Mouse (Mus musculus) kidney, embryonic 16.5 days (tissue): ENCODE measurements around the gene Itpk1. TPM values are rescaled to one million over a fixed set of nuclear protein-coding genes. Genes with fewer than 3 reads are reported as not detected.
A peak's percentile ranks its signal among the peaks of the same experiment; 100 is the strongest.

Source experiments
- ATAC-seq: fragments of 200-750 bp; cut with Nextera tagmentation; 2 replicates; pipeline ENCODE4 v1.8.0; 2017; ENCODE audit warnings: moderate TSS enrichment; ENCODE audit not compliant: low FRiP score, low TSS enrichment
- H3K27ac ChIP-seq: fragments of 300-500 bp; sonication (generic); 2 replicates; pipeline ENCODE4 v1.5.1; 2014; ENCODE audit warnings: low read length
- H3K27me3 ChIP-seq: fragments of 300-500 bp; sonication (generic); 2 replicates; pipeline ENCODE4 v1.6.1; 2014; ENCODE audit warnings: low read length, control low read depth, mixed read lengths; ENCODE audit not compliant: insufficient read depth
- H3K36me3 ChIP-seq: fragments of 300-500 bp; sonication (generic); 2 replicates; pipeline ENCODE4 v1.6.1; 2014; ENCODE audit warnings: low read length, control low read depth, mixed read lengths; ENCODE audit not compliant: insufficient read depth
- H3K4me1 ChIP-seq: fragments of 300-500 bp; sonication (generic); 2 replicates; pipeline ENCODE4 v1.6.1; 2014; ENCODE audit warnings: low read length, control low read depth, mixed read lengths; ENCODE audit not compliant: insufficient read depth
- H3K4me2 ChIP-seq: fragments of 300-500 bp; sonication (generic); replicated peaks from 2 replicates; pipeline ENCODE4 v1.6.1; 2014; ENCODE audit warnings: low read depth, low read length
- H3K4me3 ChIP-seq: fragments of 300-500 bp; sonication (generic); 2 replicates; pipeline ENCODE4 v1.5.1; 2014; ENCODE audit warnings: mild to moderate bottlenecking, low read length
- H3K9ac ChIP-seq: fragments of 300-500 bp; sonication (generic); replicated peaks from 2 replicates; pipeline ENCODE4 v1.6.1; 2014; ENCODE audit warnings: low read length
- H3K9me3 ChIP-seq: fragments of 300-500 bp; sonication (generic); 2 replicates; pipeline ENCODE4 v1.6.1; 2016; ENCODE audit warnings: low read length, control low read depth
- WGBS: fragments of 180-500 bp; shearing (Covaris S2); extraction: QIAGEN DNeasy Blood & Tissue Kit; methylation state at CpG from one replicate; pipeline ENCODE4 v1.1.7; 2014; 5-methylcytosine and 5-hydroxymethylcytosine counted together
- polyA plus RNA-seq: library from polyadenylated mRNA; unstranded; fragments of >200 nt; fragmentation: Nextera tagmentation; extraction: Ambion mirVana; gene quantifications from 2 replicates; pipeline ENCODE4 v1.2.1, GENCODE M21; 2015

Itpk1 gene
- polyA plus RNA-seq, 1 experiment from 2014 or later, result 23.9 TPM

DNA sequence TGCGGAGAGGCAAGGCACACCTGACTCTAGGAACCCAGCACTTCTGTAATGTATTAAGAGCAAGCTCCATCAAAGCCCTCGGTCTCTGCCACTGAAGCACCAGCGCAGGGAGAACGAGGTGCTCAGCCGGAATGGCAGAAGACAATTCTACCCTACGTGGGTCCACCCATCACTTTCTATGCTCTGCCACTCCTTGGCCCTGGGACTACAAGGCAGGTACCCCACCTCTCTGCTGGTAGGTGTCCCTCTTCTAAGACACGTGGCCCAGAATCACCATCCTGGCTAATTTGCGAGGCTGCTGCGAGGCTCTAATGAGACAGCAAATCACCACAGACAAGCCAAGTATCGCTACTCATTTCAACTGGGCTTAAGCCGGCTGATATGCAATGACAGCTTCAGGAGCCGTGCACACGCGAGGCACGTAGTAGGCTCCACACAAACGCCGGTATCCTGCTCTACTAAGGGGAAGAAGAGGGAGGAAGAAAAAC, 765 bp downstream of the Itpk1 start:
- WGBS, result 8% methylated on average over 17 of the region's 17 CpGs
- no peak for ATAC-seq
- Histone ChIP-seq H3K4me2 (peak overlapping the region; percentile 95), H3K36me3 (no peaks in the 10 kb centered on the region), H3K27ac (peak overlapping the region; percentile 13; the same call in 1 of the 2 replicates), H3K9me3 (no peaks in the 10 kb centered on the region), H3K27me3 (no peaks in the 10 kb centered on the region), H3K4me1 (peaks cover 54% of the 10 kb centered on the region), H3K4me3 (peak overlapping the region; percentile 79), H3K9ac (peak overlapping the region; percentile 91)

GRCm38 (mm10) chr12:102703441-102703840, 1.3 kb downstream of the Itpk1 start:
- WGBS, result 54% methylated on average over 6 of the region's 6 CpGs
- peak overlapping the region; percentile 36; the same call in 1 of the 2 replicates for H3K27ac ChIP-seq

DNA sequence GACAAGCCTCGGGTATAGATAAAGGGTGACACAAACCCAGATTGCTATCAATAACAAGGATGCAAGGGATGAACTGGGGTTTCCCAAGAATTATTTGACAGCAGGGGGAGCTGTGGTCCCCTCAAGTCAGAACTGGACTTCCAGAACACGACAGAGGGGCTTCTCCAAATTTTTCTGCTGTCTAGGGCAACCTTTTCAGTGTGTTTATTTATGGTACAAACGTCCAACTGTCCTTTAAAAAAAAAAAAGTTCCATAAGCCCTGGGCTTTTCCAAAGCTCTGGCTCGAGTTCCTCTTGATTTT, 1.7 kb downstream of the Itpk1 start:
- H3K4me3 ChIP-seq, result peak overlapping the region; percentile 79
- H3K4me1 ChIP-seq, result peaks cover 57% of the 10 kb centered on the region
- H3K27ac ChIP-seq, result peak overlapping the region; percentile 75
- ATAC-seq, result no peak
- H3K9ac ChIP-seq, result peak overlapping the region; percentile 64
- H3K9me3 ChIP-seq, result no peaks in the 10 kb centered on the region
- H3K27me3 ChIP-seq, result no peaks in the 10 kb centered on the region
- WGBS, result 5% methylated on average over 4 of the region's 4 CpGs
- H3K4me2 ChIP-seq, result peak overlapping the region; percentile 95
- H3K36me3 ChIP-seq, result no peaks in the 10 kb centered on the region

More at GRCm38 (mm10) chr12:102703441-102703840, 1.3 kb downstream of the Itpk1 start:
- H3K36me3 ChIP-seq, result no peaks in the 10 kb centered on the region
- H3K9me3 ChIP-seq, result no peaks in the 10 kb centered on the region
- peak overlapping the region; percentile 64 for H3K9ac ChIP-seq
- peak overlapping the region; percentile 79 for H3K4me3 ChIP-seq
- H3K4me2 ChIP-seq, result peak overlapping the region; percentile 95
- no peaks in the 10 kb centered on the region for H3K27me3 ChIP-seq
- no peak for ATAC-seq
- H3K4me1 ChIP-seq, result peaks cover 57% of the 10 kb centered on the region

DNA sequence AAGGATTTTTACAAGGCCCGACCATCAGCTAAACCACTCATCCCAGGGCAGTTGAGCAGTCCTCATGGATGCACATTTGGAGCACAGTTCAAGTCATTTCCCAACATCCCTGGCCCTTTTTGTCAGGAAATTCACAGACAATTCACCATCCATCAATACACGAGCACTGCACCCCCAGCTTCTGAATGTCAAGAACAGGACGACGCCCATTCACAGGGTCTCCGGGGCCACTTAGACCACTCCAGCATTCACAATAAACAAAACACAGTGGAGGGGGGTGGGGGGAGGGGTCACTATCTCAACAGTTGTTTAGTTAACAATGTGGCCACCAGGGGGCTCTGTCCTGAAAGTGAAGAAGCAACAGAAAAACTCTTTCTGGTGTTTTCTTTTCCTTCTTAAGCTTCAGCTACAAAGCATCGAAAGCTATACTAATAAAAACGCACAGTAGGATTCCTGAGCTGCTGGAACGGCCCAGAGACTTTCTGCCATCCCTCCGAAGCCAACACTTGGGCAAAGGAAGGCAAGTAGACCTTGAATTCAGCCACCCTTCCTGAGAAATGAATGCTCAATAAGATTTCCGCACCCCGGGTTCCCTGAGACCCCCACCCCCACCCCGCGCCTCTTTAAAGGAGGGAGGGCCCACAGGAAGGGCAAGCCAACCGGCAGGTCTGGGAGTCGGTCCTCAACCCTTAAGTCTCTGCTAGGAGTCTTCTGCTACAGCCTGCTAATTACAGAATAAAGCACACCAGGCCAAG, 2.2 kb downstream of the Itpk1 start:
- H3K27ac ChIP-seq, result peak overlapping the region; percentile 75; the same call in 1 of the 2 replicates
- no peaks in the 10 kb centered on the region for H3K27me3 ChIP-seq
- H3K9me3 ChIP-seq, result no peaks in the 10 kb centered on the region
- H3K4me2 ChIP-seq, result peak overlapping the region; percentile 95
- H3K4me3 ChIP-seq, result peak overlapping the region; percentile 79
- ATAC-seq, result no peak
- H3K9ac ChIP-seq, result peak overlapping the region; percentile 64
- peaks cover 61% of the 10 kb centered on the region for H3K4me1 ChIP-seq
- no peaks in the 10 kb centered on the region for H3K36me3 ChIP-seq
- WGBS, result 6% methylated on average over 15 of the region's 15 CpGs

DNA sequence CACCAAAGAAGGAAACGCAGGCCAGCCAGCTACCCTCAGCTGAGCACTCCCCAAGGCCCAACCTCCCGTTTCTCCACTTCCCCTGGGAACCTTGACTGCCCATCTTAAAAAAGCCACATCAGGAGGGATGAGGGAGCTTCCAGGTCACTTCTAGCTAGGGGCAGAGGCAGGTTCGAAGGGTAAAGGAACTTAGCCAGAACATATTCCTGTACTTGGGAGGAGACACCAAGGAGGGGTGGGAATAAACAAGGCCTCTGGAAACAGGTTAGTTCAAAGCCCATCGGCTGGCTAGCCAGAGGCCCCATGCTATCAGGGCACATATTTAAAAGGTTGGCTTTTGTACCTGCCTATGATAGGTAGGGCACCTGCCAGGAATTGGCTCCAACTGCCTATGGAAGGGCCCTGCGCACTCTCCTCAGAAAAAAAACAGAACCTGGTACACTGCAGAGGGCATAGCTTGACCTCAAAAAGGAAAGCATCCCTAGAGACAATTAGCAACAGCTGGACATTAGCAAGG, 3.0 kb downstream of the Itpk1 start:
- H3K9ac ChIP-seq, result no peak overlapping the region
- no peaks in the 10 kb centered on the region for H3K27me3 ChIP-seq
- no peaks in the 10 kb centered on the region for H3K9me3 ChIP-seq
- H3K4me3 ChIP-seq, result no peak overlapping the region
- H3K4me2 ChIP-seq, result no peak overlapping the region
- no peak for ATAC-seq
- H3K27ac ChIP-seq, result no peak overlapping the region
- peaks cover 69% of the 10 kb centered on the region for H3K4me1 ChIP-seq
- 91% methylated on average over 5 of the region's 5 CpGs for WGBS
- no peaks in the 10 kb centered on the region for H3K36me3 ChIP-seq

DNA sequence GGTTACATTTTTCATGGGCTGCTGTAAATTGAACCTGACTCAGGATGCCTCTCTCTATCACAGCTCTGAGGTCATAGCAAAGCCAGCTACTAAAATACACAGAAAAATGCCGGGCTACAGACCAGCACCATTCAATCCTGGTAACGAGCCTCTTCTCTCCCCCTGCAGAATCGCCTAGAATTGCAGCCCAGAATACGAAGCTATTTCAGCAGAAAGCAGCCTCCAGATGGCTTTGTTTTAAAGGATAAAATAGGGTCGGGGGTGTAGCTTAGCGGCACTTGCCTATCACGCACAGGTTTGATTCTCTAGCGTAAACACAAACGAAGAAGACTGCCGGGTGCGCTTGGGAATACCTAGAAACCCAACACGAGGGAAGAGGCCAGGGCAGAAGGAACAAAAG, 4.3 kb downstream of the Itpk1 start:
- WGBS, result 45% methylated on average over 12 of the region's 12 CpGs
- H3K27ac ChIP-seq, result no peak overlapping the region
- no peaks in the 10 kb centered on the region for H3K27me3 ChIP-seq

DNA sequence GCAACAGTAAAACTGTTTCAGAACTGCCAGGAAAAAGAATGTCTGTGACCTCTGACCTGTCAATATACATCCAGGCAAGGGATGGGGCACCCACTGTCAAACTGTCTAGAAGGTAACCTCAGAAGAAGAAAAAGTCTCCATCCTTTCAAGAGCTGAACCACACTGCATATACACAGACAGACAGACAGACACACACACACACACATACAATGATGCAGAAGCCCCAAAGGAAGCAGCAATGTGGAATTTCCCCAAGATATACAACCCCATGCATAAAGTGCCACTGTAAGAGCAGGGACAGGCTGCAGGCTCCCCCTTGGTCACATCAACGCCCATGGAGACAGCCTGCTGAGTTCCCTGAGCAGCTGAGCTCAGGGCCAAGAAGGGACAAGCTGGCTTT, 5.6 kb downstream of the Itpk1 start:
- H3K4me3 ChIP-seq, result no peak overlapping the region
- H3K4me2 ChIP-seq, result no peak overlapping the region
- no peaks in the 10 kb centered on the region for H3K9me3 ChIP-seq
- peaks cover 81% of the 10 kb centered on the region for H3K4me1 ChIP-seq
- H3K36me3 ChIP-seq, result no peaks in the 10 kb centered on the region
- no peaks in the 10 kb centered on the region for H3K27me3 ChIP-seq
- H3K27ac ChIP-seq, result no peak overlapping the region
- 28% methylated on average over 1 of the region's 1 CpGs for WGBS
- no peak for ATAC-seq
- H3K9ac ChIP-seq, result no peak overlapping the region

More for the DNA sequence above, 4.3 kb downstream of the Itpk1 start:
- no peak overlapping the region for H3K4me2 ChIP-seq
- no peaks in the 10 kb centered on the region for H3K36me3 ChIP-seq
- peaks cover 75% of the 10 kb centered on the region for H3K4me1 ChIP-seq
- H3K9ac ChIP-seq, result no peak overlapping the region
- ATAC-seq, result no peak
- H3K9me3 ChIP-seq, result no peaks in the 10 kb centered on the region
- H3K4me3 ChIP-seq, result no peak overlapping the region

DNA sequence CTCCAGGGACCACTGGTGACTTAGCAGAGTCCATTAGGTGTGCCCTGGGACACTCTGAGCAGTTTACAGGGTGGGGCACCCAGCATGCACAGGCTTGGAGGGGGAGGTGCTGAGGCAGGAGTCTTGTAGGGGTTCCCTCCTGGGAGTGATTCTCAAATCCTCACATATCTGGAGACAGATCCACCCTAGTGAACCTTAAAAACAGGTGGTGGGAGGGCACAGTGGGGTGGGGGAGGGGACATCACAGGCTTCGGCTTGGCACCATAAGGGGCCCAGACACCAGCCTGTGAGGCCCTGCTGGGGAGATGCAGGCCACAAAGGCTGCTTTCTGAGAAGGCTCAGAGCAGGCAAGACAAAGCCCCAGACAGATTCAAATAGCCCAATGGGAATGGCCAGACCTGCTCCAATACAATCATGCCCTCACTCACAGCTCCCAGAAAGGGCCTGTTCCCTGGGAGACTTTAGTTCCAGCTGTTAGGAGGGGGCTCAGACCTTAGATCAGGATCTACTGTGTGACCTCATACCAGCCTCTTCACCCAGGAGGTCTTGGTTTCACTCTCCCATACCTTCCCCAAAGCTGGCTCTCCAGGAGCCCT, 6.5 kb downstream of the Itpk1 start:
- Histone ChIP-seq H3K36me3 (no peaks in the 10 kb centered on the region), H3K9ac (no peak overlapping the region; the same call in 1 of the 2 replicates), H3K4me1 (peaks cover 71% of the 10 kb centered on the region), H3K4me2 (no peak overlapping the region), H3K27ac (no peak overlapping the region; the same call in 1 of the 2 replicates), H3K4me3 (no peak overlapping the region), H3K9me3 (no peaks in the 10 kb centered on the region), H3K27me3 (no peaks in the 10 kb centered on the region)
- ATAC-seq, result peak; percentile 16; the same call in 1 of the 2 replicates
- 36% methylated on average over 1 of the region's 1 CpGs for WGBS

DNA sequence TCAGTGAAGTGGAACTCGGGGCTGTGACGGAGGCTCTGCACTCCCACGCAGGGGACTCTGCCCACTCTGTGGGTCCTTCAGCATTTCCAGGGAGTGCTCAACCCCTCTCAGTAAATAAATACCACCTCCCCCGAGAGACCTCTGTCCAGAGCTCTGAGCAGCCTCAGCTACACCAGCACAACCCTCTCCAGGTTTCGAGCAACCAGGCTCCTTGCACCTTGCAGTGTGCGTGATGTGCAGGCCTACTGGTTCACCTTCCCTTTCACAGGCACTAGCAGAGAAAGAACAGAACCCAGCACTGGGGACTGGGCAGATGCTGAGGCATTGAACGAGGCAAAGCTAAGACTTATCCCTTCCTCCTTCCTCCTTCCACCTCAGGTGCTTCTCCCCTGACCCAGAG, 7.3 kb downstream of the Itpk1 start:
- ATAC-seq, result no peak
- Histone ChIP-seq H3K9me3 (no peaks in the 10 kb centered on the region), H3K4me2 (no peak overlapping the region), H3K27me3 (no peaks in the 10 kb centered on the region), H3K4me3 (no peak overlapping the region), H3K9ac (no peak overlapping the region), H3K27ac (no peak overlapping the region), H3K36me3 (no peaks in the 10 kb centered on the region), H3K4me1 (peaks cover 64% of the 10 kb centered on the region)
- 46% methylated on average over 7 of the region's 7 CpGs for WGBS
